Mouse (Mus musculus) lung, postnatal 4 days (tissue): ENCODE results near the gene Pdxk.
"Not testable (repeated sequence)": the region's sequence is repeated elsewhere in the genome, so short reads cannot be mapped to it uniquely, and the experiment has no call there.

Experiments used
- DNase-seq, 2 experiments: peaks; one replicate each; pipeline ENCODE4 v3.0.0; 2021

Pdxk gene

GRCm38 (mm10) chr10:78464792-78465207, at the start of gene Pdxk:
Pdxk (minus strand) TSS chr10:78464975.
- peak; percentile 94 to 97 for DNase-seq

- DNase-seq, result no peak
Observed at GRCm38 (mm10) chr10:78502986-78503733, 38.4 kb upstream of the Pdxk start.

DNA sequence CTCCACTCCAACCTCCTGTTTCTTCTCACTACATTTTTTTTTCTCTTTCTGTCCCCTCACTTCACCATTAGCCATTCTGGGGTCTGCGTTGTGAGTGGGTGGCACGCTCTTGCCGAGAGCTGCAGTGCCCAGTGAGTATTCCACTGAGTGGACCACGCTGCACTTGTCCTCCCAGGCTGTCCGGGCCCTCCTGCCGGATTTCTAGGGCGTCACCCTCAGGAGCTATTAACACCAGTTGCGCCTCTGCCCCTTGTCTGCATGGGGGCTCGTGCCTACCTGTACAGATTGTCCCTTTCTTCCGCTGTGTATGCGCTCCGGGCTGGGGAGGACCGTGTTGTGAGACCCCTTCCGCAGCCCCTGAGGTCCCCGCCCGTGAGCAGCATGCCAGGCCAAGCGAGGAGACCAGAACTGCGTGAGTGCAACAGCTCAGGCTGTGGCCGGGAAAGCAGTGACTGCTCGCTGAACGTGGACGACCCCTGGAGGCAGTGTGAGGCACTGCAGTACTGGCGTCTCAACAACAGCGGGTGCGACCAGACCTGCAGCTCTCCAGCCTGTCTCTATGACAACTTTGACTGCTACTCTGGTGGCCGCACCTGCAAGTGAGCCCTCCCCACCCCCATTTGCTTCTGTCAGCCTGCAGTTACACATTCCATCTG, 22.8 kb upstream of the Pdxk start:
- peak; percentile 80 to 87 for DNase-seq

GRCm38 (mm10) chr10:78486871-78487270, 22.1 kb upstream of the Pdxk start:
- DNase-seq, result no peak

DNA sequence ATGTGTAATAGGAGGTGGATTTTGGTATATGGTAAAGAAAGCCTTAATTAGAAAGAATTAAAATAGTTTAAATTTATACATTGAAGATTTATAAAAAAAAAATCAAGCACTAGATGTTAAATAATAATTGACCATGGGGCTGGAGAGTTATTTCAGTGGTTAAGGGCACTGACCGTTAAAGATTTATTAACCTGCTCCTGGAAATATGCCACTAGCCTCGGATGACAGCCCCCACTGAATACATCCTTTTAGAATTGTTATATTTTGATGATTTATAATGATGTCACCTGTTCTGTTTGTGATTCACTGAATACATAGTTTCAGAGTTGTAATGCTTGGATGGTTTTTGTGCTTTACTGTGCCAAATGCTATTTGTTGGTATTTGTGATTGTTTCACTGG, 20.6 kb upstream of the Pdxk start:
- not testable (repeated sequence) for DNase-seq

GRCm38 (mm10) chr10:78481928-78482499, 17.2 kb upstream of the Pdxk start:
- DNase-seq, result peak; percentile 59 to 66

DNA sequence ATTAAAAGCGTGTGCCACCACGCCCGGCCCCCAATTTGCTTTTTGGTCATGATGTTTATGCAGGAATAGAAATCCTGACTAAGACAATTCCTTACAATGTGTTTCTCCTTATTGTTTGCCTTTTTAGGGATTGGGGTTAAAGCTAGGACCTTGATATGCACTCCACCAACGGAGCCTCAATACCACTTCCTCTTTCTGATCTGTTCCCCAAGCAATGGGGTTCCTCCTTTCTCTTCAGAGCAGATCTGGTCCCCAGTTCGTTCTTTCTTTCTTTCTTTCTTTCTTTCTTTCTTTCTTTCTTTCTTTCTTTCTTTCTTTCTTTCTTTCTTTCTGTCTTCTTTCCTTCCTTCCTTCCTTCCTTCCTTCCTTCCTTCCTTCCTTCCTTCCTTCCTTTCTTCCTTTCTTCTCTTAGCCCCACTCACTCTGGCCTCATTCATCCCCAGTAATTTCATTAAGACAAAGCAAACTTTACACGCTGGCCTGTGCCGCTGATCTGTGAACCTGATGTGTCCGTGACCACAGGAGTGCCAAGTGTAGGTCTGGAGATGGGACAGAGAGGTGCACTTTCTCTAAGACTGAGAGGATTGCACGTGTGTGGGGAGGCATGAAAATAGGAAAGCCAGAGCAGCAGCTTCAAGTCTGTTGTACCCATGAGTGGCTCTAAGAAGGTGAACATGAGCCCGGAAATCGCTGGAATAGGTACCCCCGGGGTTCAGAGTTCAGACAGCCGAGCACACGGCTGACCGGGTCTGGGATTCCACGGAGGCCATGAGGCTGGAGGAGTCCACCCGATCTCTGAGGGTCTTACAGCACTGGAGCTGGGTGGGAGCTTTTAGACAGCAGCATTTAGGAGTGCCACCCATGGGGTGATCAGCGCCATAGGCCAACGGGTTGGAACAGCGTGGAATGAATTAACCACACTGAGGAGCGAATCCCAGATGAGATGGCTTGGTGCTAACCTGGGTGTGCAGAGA, 16.5 kb upstream of the Pdxk start:
- DNase-seq, result no peak

GRCm38 (mm10) chr10:78476821-78477220, 12.0 kb upstream of the Pdxk start:
- DNase-seq, result no peak

DNA sequence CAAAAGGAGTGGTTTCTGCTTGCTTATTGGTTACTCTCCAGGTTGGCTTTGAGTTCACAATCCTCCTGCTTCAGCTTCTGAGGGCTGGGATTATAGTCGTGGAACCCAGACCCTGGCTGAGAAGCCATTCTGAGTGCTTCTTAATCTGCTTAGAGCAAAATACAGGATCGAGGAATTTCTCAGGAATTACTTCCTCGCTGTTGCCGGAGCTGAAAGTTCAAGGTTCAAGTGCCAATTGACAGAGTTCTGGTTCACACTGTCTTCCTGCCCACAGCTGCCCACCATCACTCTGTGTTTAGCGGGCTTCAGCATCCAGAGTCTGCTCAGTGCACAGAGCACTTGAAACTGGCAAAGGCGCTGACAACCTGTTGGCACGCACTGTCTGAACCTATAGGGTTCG, 10.0 kb upstream of the Pdxk start:
- DNase-seq, result no peak

- no peak for DNase-seq
Observed at GRCm38 (mm10) chr10:78473434-78473833, 8.7 kb upstream of the Pdxk start.

DNA sequence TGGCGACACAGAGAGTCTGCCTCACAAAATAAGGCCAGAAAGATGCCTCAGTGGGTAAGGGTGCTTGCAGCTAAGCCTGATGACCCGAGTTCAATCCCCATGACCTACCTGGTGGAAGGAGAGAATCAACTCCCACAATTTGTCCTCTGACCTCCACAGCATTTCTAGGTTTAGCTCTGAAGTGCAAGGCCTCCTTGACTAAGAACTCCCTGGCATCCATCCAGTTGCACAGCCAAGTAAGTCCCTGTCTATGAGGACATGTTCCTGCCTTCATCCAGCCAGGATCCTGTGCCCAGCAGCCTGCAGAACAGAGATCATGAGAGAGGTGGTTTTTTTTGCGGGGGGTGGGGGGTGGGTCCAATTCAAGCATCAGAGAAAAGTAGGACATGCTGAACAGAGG, 7.3 kb upstream of the Pdxk start:
- DNase-seq, result no peak

DNA sequence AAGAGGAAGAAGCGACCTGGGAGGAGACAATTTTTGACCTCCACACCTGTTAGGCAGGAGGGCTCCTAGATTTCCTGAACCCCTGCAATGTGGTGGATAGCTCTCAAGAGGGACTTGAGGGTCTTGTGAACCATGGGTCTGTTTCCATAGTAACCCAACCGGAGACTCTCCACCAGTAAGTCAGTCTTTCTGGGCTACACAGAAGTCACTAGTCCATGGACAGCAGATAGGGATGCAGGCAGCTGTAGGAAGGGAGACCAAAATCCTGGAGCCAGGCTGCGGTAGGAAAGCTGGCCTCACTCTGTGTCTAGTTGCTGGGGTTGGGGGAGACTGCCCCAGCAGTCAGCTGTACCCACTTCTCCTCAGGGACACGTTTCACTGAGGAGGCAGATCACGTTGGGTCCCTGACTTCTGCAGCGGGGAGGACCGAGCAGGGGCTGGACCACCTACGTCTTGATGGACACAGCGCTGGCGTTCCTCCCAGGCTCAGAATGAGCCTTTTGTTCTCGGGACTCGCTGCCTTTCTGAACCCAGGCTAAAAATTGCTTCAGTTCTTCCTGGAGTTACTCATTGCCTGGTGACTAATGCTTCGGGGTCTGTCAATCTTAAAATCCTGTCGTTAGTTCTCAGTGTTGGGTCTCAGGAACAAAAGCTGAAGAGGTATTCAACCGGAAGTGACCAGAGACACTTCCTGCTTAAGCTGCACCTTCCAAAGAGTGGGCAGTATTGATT, 6.0 kb upstream of the Pdxk start:
- DNase-seq, result no peak

GRCm38 (mm10) chr10:78467761-78468310, 3.1 kb upstream of the Pdxk start:
- DNase-seq, result no peak

- no peak for DNase-seq
Observed at GRCm38 (mm10) chr10:78466647-78467046, 1.9 kb upstream of the Pdxk start.

DNA sequence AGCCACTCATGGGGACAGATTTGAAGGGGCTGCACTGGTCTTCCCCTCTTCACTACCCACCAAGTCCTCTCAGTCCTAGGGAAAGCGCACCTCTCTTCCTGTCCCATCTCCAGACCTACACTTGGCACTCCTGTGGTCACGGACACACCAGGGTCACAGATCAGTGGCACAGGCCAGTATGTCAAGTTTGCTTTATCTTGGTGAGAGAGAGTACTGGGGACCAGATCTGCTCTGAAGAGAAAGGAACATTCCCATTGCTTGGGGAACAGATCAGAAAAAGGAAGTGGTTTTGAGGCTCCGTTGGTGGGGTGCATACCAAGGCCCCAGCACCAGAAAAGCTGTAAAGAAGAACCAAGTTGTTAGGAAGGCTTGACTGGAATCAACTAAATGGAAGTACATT, 697 bp upstream of the Pdxk start:
- no peak for DNase-seq

DNA sequence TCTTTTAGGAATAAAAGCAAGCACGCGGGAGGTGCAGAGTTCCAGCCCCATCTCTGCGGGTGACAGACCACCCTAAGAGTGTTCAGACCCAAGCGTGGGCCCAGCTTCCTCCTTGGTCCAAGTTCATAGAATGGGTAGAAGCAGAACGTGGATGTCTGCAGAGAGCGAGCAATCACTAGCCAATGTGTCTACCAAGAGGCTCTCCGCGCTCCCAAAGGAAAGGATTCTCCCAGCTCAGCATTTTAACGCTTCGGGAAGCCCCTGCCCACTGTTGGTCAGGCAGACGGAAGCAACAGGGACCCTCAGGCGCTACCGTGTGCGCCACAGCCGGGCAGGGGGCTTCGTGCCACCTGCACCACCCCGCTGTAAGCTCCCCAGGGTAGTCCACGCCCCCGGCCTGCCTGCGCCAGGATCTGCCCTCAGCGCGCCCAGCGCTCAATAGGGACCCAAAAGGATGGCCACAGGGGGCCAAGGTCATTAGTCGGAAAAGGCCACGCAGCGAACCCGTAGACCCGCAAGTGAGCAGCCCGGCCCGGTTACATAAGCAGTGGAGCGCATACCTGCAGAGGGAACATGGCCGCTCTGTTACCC, 479 bp downstream of the Pdxk start:
- DNase-seq, result no peak

- DNase-seq, result no peak
Observed at GRCm38 (mm10) chr10:78463769-78464167, 1.0 kb downstream of the Pdxk start.

GRCm38 (mm10) chr10:78462945-78463768, 1.6 kb downstream of the Pdxk start:
- DNase-seq, result no peak

- no peak for DNase-seq
Observed at GRCm38 (mm10) chr10:78461767-78462166, 3.0 kb downstream of the Pdxk start.

DNA sequence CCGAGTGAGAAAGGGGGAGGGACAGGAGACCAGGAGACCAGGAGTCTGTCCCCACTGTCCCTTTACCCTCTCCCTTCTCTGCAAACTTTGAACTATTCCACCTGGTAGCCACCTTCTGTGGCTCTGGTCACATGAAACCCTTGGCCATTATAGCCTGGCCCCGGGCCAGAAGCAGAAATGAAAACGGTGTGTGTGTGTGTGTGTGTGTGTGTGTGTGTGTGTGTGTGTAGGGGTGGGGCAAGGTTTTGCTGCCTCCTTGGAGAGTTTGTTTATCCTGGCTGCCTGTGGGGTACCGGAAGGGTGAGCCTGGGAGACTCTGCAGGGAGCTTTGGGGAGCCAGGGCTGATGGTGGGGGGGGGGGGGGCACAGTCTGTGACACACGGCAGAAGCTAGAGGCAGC, 4.3 kb downstream of the Pdxk start:
- DNase-seq, result no peak
